Mouse (Mus musculus): ENCODE results near the gene Fam131a.

- no peak for TF ChIP-seq MXI1 (IDR thresholded peaks at IDR 0.05; ENCODE audit: low read depth, low read length)
- no peak for TF ChIP-seq CTCF (conservative IDR thresholded peaks at IDR 0.05 in 1 of 2, IDR thresholded peaks at IDR 0.05 in 1 of 2; ENCODE audit: low read depth in 2 of 2, low read length in 2 of 2)
- no peak for TF ChIP-seq MAX (IDR thresholded peaks at IDR 0.05; ENCODE audit: low read length)
- no peak for TF ChIP-seq UBTF (IDR thresholded peaks at IDR 0.05; ENCODE audit: low read depth, low read length)
Measured at GRCm38 (mm10) chr16:20700036-20700435, 7.0 kb downstream of the Fam131a start.
